Mouse (Mus musculus): ENCODE data around the gene Hsd17b1. TPM values are rescaled to one million over a fixed set of nuclear protein-coding genes. Genes with fewer than 3 reads are reported as not detected.

Hsd17b1 gene
- total RNA-seq (2023) = 1 to 10 TPM; 2.2 to 2.9 TPM

GRCm38 (mm10) chr11:101078121-101078520, at the start of gene Hsd17b1:
Gene Hsd17b1, plus strand, starts transcription at chr11:101078411.

GRCm38 (mm10) chr11:101069391-101070188, 8.6 kb upstream of the Hsd17b1 start, which contains the start of gene Naglu:
Gene Naglu, plus strand, starts transcription at chr11:101070012.

GRCm38 (mm10) chr11:101082208-101083082, 4.2 kb downstream of the Hsd17b1 start, which contains the start of gene Coasy:
Gene Coasy, plus strand, starts transcription at chr11:101082565.

GRCm38 (mm10) chr11:101086756-101087681, 8.8 kb downstream of the Hsd17b1 start, which contains the start of gene Mlx:
Gene Mlx, plus strand, starts transcription at chr11:101087277.

GRCm38 (mm10) chr11:101095314-101096024, 17.3 kb downstream of the Hsd17b1 start, which contains the start of gene Psmc3ip:
Gene Psmc3ip, minus strand, starts transcription at chr11:101095436.

GRCm38 (mm10) chr11:101119761-101120544, 41.7 kb downstream of the Hsd17b1 start, which contains the start of the genes Retreg3 and Tubg1:
Gene Retreg3, minus strand, starts transcription at chr11:101119893.
Gene Tubg1, plus strand, starts transcription at chr11:101119938.

Other genes with a start within 250 kb of the Hsd17b1 start
- 10 to 100 TPM; 72.9 to 73.0 TPM for gene Stat5b, start 227.7 kb upstream of the Hsd17b1 start, total RNA-seq (2023)
- gene Stat5a, start 219.1 kb upstream of the Hsd17b1 start, total RNA-seq (2023) = 10 to 100 TPM; 40.0 to 40.6 TPM
- gene Stat3, start 138.9 kb upstream of the Hsd17b1 start, total RNA-seq (2023) = 100 to 1,000 TPM; 218 to 234 TPM
- not detected for gene Cavin1, start 107.5 kb upstream of the Hsd17b1 start, total RNA-seq (2023)
- gene Atp6v0a1, start 69.0 kb upstream of the Hsd17b1 start, total RNA-seq (2023) = 100 to 1,000 TPM in 1 of 2 experiments, 10 to 100 TPM in 1; 76.8 to 108 TPM
- gene Naglu, start 8.4 kb upstream of the Hsd17b1 start, total RNA-seq (2023) = 10 to 100 TPM; 18.5 to 24.4 TPM
- gene Coasy, start 4.2 kb downstream of the Hsd17b1 start, total RNA-seq (2023) = 10 to 100 TPM; 18.3 to 21.7 TPM
- gene Mlx, start 8.9 kb downstream of the Hsd17b1 start, total RNA-seq (2023) = 10 to 100 TPM; 36.8 to 37.6 TPM
- 1 to 10 TPM; 2.9 to 3.5 TPM for gene Psmc3ip, start 17.0 kb downstream of the Hsd17b1 start, total RNA-seq (2023)
- gene Retreg3, start 41.5 kb downstream of the Hsd17b1 start, total RNA-seq (2023) = 10 to 100 TPM; 85.9 to 89.2 TPM
- gene Tubg1, start 41.5 kb downstream of the Hsd17b1 start, total RNA-seq (2023) = 10 to 100 TPM; 14.2 to 17.4 TPM
- 1 to 10 TPM; 3.2 to 7.1 TPM for gene Tubg2, start 77.5 kb downstream of the Hsd17b1 start, total RNA-seq (2023)
- gene Cntnap1, start 92.1 kb downstream of the Hsd17b1 start, total RNA-seq (2023) = under 1 TPM; 0.21 to 0.32 TPM
- 1 to 10 TPM in 1 of 2 experiments, under 1 TPM in 1; 0.95 to 1.4 TPM for gene Plekhh3, start 92.9 kb downstream of the Hsd17b1 start, total RNA-seq (2023)
- not detected for gene Ccr10, start 97.0 kb downstream of the Hsd17b1 start, total RNA-seq (2023)
- gene Ezh1, start 148.1 kb downstream of the Hsd17b1 start, total RNA-seq (2023) = 10 to 100 TPM; 89.5 to 93.8 TPM
- gene Ramp2, start 167.6 kb downstream of the Hsd17b1 start, total RNA-seq (2023) = not detected
- 10 to 100 TPM; 69.8 to 82.7 TPM for gene Vps25, start 175.3 kb downstream of the Hsd17b1 start, total RNA-seq (2023)
- under 1 TPM; 0.20 to 0.77 TPM for gene Wnk4, start 182.2 kb downstream of the Hsd17b1 start, total RNA-seq (2023)
- under 1 TPM in 1 of 2 experiments, not detected in 1; 0.29 TPM for gene Cntd1, start 200.6 kb downstream of the Hsd17b1 start, total RNA-seq (2023)
- 10 to 100 TPM; 30.6 to 33.6 TPM for gene Coa3, start 200.7 kb downstream of the Hsd17b1 start, total RNA-seq (2023)
- gene Becn1, start 223.9 kb downstream of the Hsd17b1 start, total RNA-seq (2023) = 100 to 1,000 TPM; 185 to 187 TPM
- gene Psme3, start 237.8 kb downstream of the Hsd17b1 start, total RNA-seq (2023) = 100 to 1,000 TPM; 143 to 148 TPM
- 10 to 100 TPM; 13.2 to 14.9 TPM for gene Aoc2, start 246.7 kb downstream of the Hsd17b1 start, total RNA-seq (2023)

Measured in B cell, adult 67 days (primary cell).